Mouse (Mus musculus) lung, adult 18-20 months (tissue): Measurements from ENCODE around the gene Stac3.

Experiments
- DNase-seq, 2 experiments: peaks; one replicate each; pipeline ENCODE4 v3.0.0; 2022; ENCODE audit warnings: mixed read lengths in 2 of 2

The Stac3 gene

DNA sequence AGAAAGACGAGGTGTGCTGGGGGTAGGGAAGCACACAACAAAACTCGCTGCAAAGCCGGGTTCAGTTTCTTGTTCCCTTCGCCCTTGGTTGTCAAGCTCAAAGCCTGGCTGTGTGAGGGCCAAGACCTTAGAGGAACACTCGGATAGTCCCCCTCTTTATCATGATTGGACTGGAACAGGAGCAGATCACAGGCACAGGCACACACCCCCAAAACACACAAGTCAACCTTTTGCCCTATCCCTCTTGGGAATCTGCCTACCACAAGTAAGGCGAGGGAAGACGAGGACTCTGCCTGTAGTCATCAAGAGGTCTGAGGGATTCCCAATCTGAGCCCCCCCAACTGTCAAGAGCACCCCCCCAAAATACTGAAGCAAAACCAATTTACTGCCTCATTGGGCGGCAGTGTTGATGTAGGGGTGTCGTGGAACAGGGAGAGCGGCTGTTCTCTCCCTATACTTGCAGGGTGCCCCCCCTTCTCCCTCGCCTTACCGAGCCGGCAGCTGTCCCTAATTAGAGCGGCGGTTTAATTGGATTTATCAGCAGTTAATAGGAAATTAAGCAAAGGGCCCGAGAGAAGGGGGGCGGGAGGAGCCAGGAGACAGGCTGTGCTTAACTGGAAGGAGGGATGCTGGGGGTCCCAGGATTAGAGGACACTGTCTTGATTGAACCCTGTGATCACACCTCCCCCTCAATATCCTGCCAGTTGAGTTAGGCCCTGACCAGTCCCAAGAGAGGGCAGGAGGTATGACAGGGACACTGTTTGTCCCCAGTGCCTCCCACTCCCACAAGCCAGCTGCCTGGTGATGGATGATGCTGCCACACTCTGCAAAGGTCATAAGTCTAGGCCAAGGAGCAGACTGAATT lies 8.6 kb downstream of the Stac3 start:
- no peak for DNase-seq

DNA sequence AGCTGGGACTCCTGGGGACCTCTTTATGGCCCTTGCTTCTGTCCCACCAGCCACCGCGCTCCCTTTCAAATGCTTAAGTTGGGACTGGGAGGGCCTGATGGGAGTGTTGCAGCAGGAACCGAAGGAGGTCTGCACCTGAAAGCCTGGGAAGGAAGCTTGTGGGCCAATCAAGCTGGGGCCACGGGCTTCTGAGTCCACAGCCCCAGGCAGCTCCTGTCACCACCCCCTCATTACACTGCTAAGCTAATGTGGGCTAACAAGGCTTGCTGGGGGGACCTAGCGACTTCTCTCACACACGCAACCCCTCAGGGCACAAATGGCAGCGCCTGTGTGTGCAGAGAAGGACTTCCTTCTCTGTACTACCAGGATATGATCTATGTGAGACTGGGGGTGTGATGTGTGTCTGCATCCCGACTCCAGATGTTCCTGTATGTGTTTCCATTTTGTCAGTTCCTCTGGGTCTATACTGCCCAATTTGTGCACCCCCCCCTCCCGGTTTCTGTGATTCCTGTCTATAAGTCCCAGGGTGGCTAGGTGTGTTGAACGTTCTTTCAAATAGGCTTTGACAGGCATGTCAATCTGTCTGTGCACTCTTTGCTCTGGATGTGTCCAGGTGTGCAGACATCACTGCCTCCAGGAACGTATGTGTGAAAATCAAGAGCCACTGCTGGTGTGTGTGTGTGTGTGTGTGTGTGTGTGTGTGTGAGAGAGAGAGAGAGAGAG lies 9.6 kb downstream of the Stac3 start:
- DNase-seq = no peak

DNA sequence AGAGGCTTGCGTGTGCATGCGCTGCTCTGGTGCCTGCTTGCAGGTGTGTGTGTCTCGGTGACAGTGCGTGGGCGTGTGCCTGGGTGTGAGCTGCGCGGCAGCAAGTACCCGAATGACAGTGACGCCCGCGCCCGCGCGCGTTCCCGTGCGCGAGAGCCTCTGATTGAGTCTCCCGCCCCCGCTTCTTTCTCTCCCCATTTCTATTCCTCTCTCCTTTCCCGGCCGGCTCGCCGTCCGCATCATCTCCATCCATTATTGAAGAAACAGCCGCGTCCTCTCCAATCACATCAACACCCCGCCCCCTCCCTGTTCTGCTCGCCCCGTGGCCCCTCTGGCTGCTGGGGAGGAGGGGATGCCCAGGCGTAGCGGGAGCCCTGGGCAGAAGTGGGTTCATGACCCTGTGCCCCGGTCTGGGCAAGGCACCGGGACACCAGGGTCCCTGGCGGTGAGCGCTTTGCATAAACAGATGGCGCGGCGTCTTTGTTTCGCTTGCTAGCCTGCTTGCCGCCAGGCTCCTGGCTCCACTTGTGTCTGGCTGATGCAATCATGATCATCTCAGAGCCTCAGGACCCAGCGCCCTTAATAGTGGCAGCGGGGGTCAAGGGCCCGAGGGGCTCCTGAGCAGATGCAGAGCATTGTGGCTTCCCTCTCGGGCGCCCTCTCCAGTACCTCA lies 10.3 kb downstream of the Stac3 start:
- DNase-seq = peak; percentile 27 to 36

DNA sequence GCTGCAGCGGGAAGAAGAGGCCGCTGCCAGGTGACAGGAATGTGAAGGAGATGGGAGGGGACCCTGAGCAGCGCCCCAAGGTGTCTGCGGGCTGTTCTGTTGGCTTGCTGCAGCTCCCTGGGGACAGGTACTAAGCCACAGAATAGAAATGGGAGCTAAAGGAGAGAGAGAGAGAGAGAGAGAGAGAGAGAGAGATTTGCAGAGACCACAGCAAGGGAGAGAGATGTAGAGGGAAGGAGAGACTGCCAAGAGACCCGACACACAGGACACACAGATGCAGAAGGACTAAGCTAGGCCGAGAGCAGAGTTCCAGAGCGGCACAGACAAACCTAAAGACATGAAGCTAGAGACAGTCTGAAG lies 10.8 kb downstream of the Stac3 start:
- no peak for DNase-seq

DNA sequence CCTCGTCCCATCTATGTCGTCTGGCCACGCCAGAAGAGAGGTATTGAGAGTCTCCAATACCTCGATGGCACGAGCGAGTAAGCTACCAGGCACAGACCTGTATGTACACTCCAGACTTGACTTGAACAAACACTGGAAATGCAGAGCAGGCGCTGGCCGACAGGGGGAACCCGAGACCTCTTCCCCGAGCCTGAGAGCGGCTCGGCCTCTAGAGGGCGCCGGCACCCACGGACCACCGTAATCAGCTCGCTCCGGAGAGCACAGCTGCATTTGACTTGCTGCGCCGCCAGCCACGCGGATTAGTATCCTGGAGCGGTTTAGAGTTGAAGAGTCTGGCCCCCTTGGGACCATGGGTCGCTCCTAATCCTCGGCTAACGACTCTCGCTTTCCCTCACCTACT lies 11.3 kb downstream of the Stac3 start:
- DNase-seq = peak; percentile 90 to 93

DNA sequence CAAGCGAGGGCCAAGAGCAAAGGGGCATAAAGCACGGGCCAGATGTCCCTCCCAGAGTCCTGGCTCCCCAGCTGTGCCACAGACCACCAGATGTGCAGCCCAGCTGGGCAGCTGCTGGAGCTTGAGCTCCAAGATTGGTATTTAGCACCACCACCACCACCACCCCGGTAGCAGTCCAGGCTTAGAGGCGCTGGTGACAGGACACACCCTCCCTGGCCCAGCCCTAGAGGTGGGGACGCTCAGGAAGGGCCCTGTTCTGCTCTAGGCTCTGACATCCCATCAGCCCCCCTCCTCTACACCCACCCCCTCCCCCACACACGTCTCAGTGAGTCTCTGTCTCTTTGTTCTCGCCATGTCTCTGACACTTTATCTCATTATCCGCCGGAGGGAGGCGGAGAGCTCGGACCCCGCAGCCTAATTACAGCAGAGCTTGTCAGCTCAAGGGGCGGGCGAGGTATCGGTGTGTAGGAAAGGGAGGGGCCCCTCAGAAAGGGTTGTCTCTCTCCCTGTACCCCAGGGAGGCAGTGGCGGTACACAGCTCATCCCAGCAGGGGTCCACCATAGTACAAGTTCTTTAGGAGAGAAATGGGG lies 12.1 kb downstream of the Stac3 start:
- DNase-seq = no peak

DNA sequence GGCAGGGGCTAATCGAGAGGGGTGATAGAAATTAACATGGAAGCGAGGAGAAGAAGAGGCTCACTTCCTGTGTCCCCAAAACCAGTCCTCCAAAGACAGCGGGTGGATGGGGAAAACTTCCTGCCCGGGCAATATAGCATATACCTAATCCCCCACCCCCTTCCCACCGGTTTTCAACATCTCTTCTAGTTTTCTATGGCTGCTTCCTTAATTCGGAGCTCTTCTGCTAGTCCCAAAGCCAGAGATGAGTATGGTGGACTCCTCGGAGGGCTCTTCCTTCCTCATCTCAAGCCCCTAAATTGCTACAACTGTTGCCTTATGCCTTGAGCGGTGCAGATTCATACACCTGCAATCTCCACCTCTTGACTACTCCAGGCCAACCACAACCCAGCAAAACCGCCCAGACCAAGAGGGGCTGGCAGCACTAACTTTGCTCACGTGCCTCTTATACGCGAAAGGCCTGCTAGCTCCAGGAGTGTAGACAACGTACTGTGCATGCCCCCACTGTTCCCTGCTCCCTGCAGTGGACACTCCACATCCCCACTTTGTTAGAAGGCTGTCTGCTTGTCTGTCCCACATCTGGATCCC lies 12.7 kb downstream of the Stac3 start:
- DNase-seq = no peak

DNA sequence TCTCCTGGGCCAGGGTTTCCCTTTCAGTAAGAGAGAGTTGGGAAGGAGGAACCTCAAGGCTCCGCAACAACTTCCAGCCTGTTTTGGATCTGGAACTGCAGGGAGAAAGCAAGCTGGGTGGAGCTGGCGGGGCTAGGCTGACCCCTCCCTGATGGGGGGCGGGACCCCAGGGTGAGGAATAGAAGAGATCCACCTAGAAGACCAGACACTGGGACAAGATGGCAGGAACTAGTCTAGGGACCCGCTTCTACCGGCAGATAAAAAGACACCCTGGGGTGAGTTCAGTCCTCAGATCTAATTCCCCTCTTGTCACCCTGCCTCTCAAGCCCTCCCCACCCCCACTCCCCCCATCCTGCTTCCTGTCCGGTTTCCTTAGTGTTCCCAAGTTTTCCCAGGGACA lies 13.3 kb downstream of the Stac3 start, which contains the start of gene Ndufa4l2:
Ndufa4l2 (plus strand) TSS at position 204 of the 400 bp plus-strand sequence.
- no peak for DNase-seq

DNA sequence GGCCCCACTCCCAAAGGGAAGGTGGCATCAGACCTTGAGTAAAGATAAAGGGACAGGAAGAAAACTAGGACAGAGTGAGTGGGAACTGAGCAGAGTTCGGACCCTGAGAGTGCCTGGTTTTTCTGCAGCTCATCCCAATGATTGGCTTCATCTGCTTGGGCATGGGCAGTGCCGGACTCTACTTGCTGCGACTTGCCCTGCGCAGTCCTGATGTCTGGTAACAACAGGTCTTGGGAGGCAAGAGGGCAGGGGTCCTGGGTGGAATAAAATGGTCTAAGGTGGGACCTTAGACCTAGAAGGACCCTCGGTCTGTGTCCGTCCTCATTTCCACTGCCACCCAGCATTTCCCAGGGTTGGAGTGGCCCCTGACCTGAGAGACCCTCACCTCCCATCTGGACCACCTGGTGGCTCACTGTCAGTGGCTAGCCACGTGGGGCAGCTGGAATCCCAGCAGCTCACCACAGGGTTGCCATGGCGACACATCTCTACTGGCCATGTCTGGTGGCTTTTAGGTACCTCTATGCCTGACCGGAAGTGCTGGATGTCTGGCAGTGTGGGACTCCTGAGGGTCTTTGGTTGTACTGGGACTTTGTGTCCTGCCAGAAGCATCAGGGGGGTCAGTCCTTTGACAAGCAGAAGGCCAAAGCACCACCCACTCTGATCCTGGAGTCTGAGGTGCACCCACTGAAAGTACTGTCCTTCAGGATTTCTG lies 13.9 kb downstream of the Stac3 start:
- no peak for DNase-seq

DNA sequence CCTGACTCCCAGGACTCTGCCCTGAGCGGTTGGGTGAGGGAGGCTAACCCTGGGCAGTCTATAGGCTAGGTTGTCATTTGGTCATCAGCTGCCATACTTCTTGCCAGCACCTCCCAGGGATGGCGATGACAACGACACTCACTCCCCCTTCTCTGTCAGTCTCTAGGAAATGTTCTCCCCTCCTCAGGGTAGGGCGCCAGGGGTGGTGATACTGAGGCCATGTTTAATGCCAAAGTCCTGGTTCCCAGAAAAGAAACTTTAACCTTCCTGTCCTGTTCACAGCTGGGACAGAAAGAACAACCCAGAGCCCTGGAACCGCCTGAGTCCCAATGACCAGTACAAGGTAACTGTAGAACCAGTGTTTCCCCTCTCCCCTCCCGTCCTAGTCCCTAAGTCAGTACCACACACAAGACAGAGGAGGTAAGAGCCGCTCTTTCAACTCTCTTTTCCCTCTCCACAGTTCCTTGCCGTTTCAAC lies 14.5 kb downstream of the Stac3 start:
- DNase-seq = no peak

DNA sequence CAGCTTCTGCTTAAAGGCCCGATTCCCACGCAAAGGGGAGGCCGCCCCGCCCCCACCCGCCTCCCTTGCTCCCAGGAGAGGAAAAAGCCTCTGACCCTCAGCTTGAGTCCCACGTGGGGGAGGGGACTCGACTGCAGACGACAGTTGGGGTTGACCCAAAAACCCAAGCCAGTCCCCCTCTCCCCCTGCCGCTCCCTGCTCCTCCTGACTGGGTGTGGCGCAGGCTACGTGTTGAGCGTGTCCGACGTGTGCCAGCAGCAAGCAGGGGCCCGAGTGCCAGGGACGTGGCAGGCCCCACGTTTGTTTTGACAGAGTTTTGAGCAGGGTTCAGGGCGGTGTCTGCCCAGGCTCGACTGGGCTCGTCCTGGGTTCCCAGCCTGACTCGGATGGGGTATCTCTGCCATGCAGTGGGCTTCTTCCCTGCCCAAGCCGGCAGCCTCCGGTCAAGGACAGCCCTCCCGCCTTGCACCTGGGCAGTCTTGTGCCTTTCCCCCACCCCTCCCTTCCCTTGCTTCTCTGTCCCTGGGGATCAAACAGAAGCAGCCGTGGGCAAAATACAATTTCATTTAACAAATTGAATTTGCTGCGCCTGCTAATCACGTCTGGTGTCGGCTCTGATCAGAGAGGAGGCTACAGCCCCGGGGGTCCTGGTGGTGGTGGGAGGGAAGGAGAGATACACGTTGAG lies 15.2 kb downstream of the Stac3 start:
- peak in 1 of 2 experiments; percentile 36 for DNase-seq

DNA sequence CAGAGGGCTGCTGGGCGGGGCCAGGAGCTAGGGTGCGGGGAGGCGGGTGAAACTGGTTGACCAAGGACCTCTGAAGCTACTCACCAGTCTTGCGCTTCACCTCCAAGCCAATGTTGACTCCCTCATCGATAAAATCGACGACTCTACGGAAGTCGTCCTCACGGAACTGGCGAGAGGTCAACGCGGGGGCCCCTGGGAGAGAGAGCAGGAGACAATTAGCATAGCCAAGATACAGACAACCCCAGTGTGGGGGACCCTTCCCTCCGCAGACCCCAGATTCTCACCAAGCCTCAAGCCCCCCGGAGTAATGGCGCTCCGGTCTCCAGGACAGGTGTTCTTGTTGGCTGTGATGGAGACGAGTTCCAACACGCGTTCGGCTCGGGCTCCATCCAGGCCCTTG lies 16.5 kb downstream of the Stac3 start:
- DNase-seq = no peak

DNA sequence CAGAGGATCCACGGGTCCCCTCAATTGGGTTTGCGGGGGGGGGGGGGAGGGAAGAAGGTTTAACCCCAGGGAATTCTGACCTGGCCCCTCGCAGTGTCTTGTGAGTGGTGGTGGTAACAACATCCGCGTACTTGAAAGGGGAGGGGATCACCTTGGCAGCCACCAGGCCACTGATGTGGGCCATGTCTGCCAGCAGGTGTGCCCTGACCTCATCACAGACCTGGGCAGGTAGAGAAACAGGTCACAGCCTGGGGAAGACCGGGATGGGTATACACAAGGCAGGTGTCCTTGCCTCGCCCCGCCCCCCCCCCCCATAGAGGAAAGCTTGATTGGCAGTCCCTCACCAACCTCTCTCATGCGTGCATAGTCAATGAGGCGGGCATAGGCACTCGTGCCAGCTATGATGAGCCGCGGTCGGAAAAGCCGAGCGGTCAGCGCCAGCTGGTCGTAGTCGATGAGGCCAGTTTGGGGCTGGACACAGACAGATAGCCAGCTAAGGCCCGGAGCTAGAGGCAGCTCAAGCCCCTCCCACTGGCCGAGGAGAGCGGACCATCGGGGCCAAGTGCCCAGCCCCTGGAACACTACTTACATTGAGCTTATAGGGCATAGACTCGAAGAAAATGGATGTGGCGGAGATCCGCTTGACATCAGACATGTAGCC lies 17.7 kb downstream of the Stac3 start:
- no peak for DNase-seq

DNA sequence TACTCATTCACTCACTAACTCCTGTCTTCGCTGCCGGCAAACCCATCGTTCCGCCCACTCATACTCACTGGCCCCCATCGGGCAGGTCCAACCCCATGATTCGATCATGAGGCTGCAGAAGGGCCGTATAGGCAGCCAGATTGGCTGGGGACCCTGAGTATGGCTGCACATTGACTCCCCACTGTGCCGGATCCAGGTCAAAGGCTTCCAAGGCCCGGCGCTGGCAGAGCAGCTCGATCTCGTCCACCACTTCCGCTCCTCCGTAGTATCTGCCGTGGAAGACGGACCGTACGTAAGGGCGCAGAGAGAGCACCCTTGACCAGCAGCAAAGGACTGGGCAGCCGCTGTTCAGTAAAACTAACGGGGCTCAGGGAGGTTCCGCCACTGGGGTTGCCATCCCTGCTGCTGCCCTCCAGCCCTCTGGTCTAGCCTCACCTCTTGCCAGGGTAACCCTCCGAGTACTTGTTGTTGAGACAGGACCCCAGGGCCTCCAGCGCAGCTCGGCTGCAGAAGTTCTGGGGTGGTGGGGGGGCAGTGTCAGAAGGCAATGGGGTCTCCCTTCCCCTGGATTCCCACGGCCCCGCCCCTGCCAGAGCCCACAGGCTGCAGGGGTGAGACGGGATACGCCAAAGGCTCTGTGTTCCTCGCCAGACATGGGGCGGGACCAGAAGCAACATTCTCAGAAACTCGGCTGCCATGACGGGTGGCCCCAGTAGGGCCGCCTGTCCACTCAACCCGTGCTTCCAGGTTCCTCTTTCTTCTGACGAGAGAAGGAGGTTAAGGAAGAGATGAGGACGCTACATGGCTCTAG lies 18.6 kb downstream of the Stac3 start:
- DNase-seq = no peak

DNA sequence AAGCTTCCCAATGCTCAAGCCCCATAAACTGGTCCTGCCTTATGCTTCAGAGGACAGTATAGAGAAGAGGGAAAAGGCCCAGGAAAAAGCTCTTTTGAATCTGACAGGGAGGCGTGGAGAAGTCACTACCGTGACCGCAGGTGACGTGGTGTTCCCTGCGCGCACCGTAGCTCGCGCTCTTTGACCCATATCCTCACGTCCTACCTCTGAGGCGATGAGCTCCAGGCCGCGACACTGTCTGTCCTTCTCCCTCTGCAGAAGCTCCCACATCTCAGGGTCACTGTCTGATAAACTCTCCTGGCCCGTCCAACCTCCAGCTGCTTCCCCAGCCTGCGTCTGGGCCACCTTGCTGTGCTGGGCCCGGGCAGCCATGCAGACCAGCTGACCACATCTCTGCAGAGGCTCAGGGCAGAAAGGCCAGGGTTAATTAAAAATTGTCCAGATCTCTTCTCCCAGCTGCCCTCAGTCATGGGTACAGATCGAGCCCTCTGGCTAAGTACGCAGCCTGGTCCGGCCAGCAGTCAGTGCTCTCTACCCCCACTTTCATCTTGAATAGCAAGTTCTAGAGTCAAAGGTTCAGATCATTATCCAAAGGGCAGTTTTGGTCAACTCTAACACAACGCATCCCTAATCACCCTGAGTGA lies 19.4 kb downstream of the Stac3 start:
- no peak for DNase-seq

DNA sequence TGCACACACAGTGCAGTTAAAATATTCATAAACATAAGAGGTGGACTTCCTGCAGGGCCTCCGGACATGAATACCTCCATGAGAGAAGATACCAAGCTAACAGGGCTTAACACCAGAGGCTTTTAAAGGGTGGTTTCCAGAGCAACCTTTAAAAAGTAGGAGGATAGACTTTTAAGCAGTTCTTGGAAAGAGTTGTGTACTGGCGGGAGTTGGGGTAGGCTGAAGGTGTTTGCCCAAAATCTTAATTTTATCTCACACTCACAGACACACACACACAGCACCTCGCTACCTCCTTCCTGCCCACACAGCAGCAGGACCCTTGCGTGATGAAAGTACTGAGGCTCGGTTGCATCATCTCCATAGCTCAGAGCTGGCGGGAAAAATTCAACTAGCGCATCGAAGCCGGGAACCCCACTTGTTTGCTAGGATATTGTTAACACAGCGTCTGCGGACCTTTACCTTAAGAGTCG lies 20.2 kb downstream of the Stac3 start:
- no peak for DNase-seq

DNA sequence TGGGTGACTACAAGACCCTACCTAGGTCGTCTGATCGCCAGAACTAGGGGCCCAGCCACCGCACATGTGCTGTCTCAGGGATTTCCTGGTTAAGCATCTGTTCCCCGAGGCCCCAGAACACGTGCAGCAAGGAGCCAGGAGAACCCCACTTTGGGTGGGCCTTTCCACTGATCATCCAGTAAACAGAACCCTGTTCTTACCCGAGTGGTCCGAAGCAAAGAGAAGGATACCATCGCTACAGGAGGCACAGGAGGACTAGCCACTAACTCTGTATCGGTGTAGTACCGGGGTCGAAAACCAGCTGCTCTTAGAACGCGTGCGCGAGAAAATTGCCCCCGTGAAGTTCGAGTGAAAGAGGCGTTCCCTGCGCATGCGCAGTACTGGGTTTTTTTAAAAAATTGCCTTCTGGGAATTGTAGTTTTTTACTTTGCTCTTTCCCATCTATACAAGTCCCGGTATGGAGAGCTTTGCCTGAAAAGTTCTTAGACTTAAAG lies 20.6 kb downstream of the Stac3 start, which contains the start of gene Shmt2:
Shmt2 (minus strand) TSS at position 357 of the 494 bp plus-strand sequence.
- peak; percentile 75 to 84 for DNase-seq

DNA sequence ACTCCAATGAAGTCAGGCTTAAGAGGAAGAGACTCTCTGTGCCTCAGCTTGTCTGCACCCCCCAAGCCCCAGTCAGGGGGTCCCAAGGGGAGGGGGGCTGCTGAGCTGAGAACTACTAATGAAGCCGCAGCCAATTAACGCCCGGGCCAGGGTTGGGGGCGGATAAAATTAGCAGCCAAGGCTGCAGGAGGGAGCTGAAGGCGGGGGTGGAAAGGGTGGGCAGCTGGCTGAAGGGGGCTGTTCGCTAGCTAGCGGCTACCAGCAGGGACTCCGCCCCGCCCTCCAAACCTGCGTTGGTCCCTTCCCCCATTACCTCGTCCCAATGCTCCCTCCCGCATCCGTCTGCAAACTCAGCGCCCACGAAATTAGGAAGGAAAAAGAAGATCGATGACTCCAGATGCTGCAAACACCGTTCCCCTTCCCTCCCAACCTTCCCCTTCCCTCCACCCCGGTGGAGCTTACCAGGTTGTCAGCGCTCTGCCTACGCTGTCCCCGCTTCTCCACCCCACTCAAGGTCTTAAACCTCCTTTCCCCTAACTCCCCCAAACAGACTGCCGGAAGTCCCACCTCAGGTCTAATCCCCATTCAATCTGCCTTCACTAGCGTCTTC lies 23.3 kb downstream of the Stac3 start:
- no peak for DNase-seq

DNA sequence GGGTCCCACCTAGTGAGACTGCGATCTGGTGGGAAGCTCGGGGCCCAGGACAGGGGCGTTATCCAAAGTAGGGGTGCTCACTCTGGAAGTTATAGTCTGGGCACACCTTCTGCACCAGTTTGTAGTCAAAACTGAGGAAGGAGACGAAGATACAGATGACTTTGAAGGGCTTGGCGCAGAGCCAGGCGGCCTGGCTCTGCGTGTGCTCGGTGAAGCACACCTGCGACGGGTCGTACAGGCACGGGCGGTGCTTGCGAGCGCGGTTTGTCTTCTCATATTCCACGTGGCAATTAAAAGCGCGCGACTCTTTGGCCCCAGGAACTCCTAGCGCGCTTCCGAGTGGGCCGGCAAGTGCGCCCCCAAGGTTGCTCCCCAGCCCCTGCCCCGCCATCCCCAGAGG lies 24.6 kb downstream of the Stac3 start:
- no peak for DNase-seq
